Mouse (Mus musculus): ENCODE measurements around the gene Gm26566. TPM values are rescaled to one million over a fixed set of nuclear protein-coding genes. Genes with fewer than 3 reads are reported as not detected.
"Not testable (repeated sequence)": the region's sequence is repeated elsewhere in the genome, so short reads cannot be mapped to it uniquely, and the experiment has no call there.

The Gm26566 gene
- polyA plus RNA-seq, 1 experiment from 2014 or later = 0.16 TPM

GRCm38 (mm10) chr4:88760431-88760830, 38.8 kb downstream of the Gm26566 start:
- Histone ChIP-seq H3K4me3 (ENCODE audit: low read depth, low read length) (peak overlapping the region; percentile 24), H3K4me2 (replicated peaks; ENCODE audit: low read depth) (peak overlapping the region; percentile 52), H3K27ac (ENCODE audit: low read depth, low read length) (peak overlapping the region; percentile 54; the same call in 1 of the 2 replicates)
- not testable (repeated sequence) for H3K36me3 ChIP-seq (ENCODE audit: control insufficient read depth, insufficient read depth); ATAC-seq; H3K9me3 ChIP-seq (ENCODE audit: control insufficient read depth); H3K27me3 ChIP-seq (replicated peaks; ENCODE audit: control insufficient read depth, insufficient read depth, low read length); H3K9ac ChIP-seq (ENCODE audit: low read depth, low read length); H3K4me1 ChIP-seq (replicated peaks; ENCODE audit: control insufficient read depth, insufficient read depth, low read length)
- WGBS = 2% methylated on average over 19 of the region's 28 CpGs
- peak; percentile 76 for TF ChIP-seq CTCF (IDR thresholded peaks at IDR 0.05; ENCODE audit: low read depth)

GRCm38 (mm10) chr4:88761776-88762175, 40.2 kb downstream of the Gm26566 start:
- not testable (repeated sequence) for H3K4me3 ChIP-seq (ENCODE audit: low read depth, low read length); ATAC-seq; H3K9ac ChIP-seq (ENCODE audit: low read depth, low read length); H3K27me3 ChIP-seq (replicated peaks; ENCODE audit: control insufficient read depth, insufficient read depth, low read length); H3K4me2 ChIP-seq (replicated peaks; ENCODE audit: low read depth); H3K27ac ChIP-seq (ENCODE audit: low read depth, low read length); H3K36me3 ChIP-seq (ENCODE audit: control insufficient read depth, insufficient read depth); H3K4me1 ChIP-seq (replicated peaks; ENCODE audit: control insufficient read depth, insufficient read depth, low read length); H3K9me3 ChIP-seq (ENCODE audit: control insufficient read depth)
- WGBS = 68% methylated on average over 6 of the region's 8 CpGs
- TF ChIP-seq CTCF (IDR thresholded peaks at IDR 0.05; ENCODE audit: low read depth) = 0 out of 2 replicates have a peak, but pooled peaks have one; percentile 3

- H3K9ac ChIP-seq (ENCODE audit: low read depth, low read length); H3K4me3 ChIP-seq (ENCODE audit: low read depth, low read length); H3K27me3 ChIP-seq (replicated peaks; ENCODE audit: control insufficient read depth, insufficient read depth, low read length); H3K4me1 ChIP-seq (replicated peaks; ENCODE audit: control insufficient read depth, insufficient read depth, low read length); H3K9me3 ChIP-seq (ENCODE audit: control insufficient read depth); H3K27ac ChIP-seq (ENCODE audit: low read depth, low read length); H3K36me3 ChIP-seq (ENCODE audit: control insufficient read depth, insufficient read depth); H3K4me2 ChIP-seq (replicated peaks; ENCODE audit: low read depth); ATAC-seq: not testable (repeated sequence)
- 63% methylated on average over 8 of the region's 9 CpGs for WGBS
Measured at GRCm38 (mm10) chr4:88762341-88762740, 40.7 kb downstream of the Gm26566 start.

- WGBS = 2% methylated on average over 25 of the region's 42 CpGs
- ATAC-seq; H3K27ac ChIP-seq (ENCODE audit: low read depth, low read length); H3K27me3 ChIP-seq (replicated peaks; ENCODE audit: control insufficient read depth, insufficient read depth, low read length); H3K36me3 ChIP-seq (ENCODE audit: control insufficient read depth, insufficient read depth); H3K4me1 ChIP-seq (replicated peaks; ENCODE audit: control insufficient read depth, insufficient read depth, low read length); H3K9ac ChIP-seq (ENCODE audit: low read depth, low read length); H3K9me3 ChIP-seq (ENCODE audit: control insufficient read depth): not testable (repeated sequence)
- peak; percentile 75 for TF ChIP-seq CTCF (IDR thresholded peaks at IDR 0.05; ENCODE audit: low read depth)
- H3K4me3 ChIP-seq (ENCODE audit: low read depth, low read length) = peak overlapping the region; percentile 23; the same call in 1 of the 2 replicates
- H3K4me2 ChIP-seq (replicated peaks; ENCODE audit: low read depth) = peak overlapping the region; percentile 57
Measured at GRCm38 (mm10) chr4:88763384-88764018, 41.9 kb downstream of the Gm26566 start.

Other genes starting within 250 kb of the Gm26566 start
- gene Ifnb1, start 199.0 kb upstream of the Gm26566 start, polyA plus RNA-seq (2015; fragmentation: Nextera tagmentation; extraction: Ambion mirVana) = not detected in 2 replicates
- not detected in 2 replicates for gene Ifna15, start 163.6 kb upstream of the Gm26566 start, polyA plus RNA-seq (2015; fragmentation: Nextera tagmentation; extraction: Ambion mirVana)
- not detected in 2 replicates for gene Ifna14, start 150.0 kb upstream of the Gm26566 start, polyA plus RNA-seq (2015; fragmentation: Nextera tagmentation; extraction: Ambion mirVana)
- gene Ifna9, start 129.4 kb upstream of the Gm26566 start, polyA plus RNA-seq (2015; fragmentation: Nextera tagmentation; extraction: Ambion mirVana) = not detected in 2 replicates
- not detected in 2 replicates for gene Ifna12, start 118.4 kb upstream of the Gm26566 start, polyA plus RNA-seq (2015; fragmentation: Nextera tagmentation; extraction: Ambion mirVana)
- not detected in 2 replicates for gene C87499, start 87.4 kb upstream of the Gm26566 start, polyA plus RNA-seq (2015; fragmentation: Nextera tagmentation; extraction: Ambion mirVana)
- not detected in 2 replicates for gene Ifna13, start 77.3 kb upstream of the Gm26566 start, polyA plus RNA-seq (2015; fragmentation: Nextera tagmentation; extraction: Ambion mirVana)
- not detected in 2 replicates for gene Ifna16, start 44.9 kb upstream of the Gm26566 start, polyA plus RNA-seq (2015; fragmentation: Nextera tagmentation; extraction: Ambion mirVana)
- gene Ifna2, start 37.9 kb upstream of the Gm26566 start, polyA plus RNA-seq (2015; fragmentation: Nextera tagmentation; extraction: Ambion mirVana) = not detected in 2 replicates
- gene Ifnab, start 30.4 kb upstream of the Gm26566 start, polyA plus RNA-seq (2015; fragmentation: Nextera tagmentation; extraction: Ambion mirVana) = not detected in 2 replicates
- 40.5 and 42.5 TPM in 2 replicates for gene Klhl9, start 660 bp downstream of the Gm26566 start, polyA plus RNA-seq (2015; fragmentation: Nextera tagmentation; extraction: Ambion mirVana)
- gene Gm13271, start 33.1 kb downstream of the Gm26566 start, polyA plus RNA-seq (2015; fragmentation: Nextera tagmentation; extraction: Ambion mirVana) = not detected in 2 replicates
- gene Gm13283, start 38.3 kb downstream of the Gm26566 start, polyA plus RNA-seq (2015; fragmentation: Nextera tagmentation; extraction: Ambion mirVana) = 0.20 TPM in 1 of 2 replicates, not detected in the other
- gene Gm13290, start 52.0 kb downstream of the Gm26566 start, polyA plus RNA-seq (2015; fragmentation: Nextera tagmentation; extraction: Ambion mirVana) = 0.13 TPM in 1 of 2 replicates, not detected in the other
- gene Gm13289, start 55.1 kb downstream of the Gm26566 start, polyA plus RNA-seq (2015; fragmentation: Nextera tagmentation; extraction: Ambion mirVana) = not detected in 2 replicates
- not detected in 2 replicates for gene Gm13272, start 58.0 kb downstream of the Gm26566 start, polyA plus RNA-seq (2015; fragmentation: Nextera tagmentation; extraction: Ambion mirVana)
- 0.18 TPM in 1 of 2 replicates, not detected in the other for gene Ifnz, start 60.3 kb downstream of the Gm26566 start, polyA plus RNA-seq (2015; fragmentation: Nextera tagmentation; extraction: Ambion mirVana)
- not detected in 2 replicates for gene Gm13276, start 63.9 kb downstream of the Gm26566 start, polyA plus RNA-seq (2015; fragmentation: Nextera tagmentation; extraction: Ambion mirVana)
- not detected in 2 replicates for gene Gm13277, start 66.8 kb downstream of the Gm26566 start, polyA plus RNA-seq (2015; fragmentation: Nextera tagmentation; extraction: Ambion mirVana)
- gene Gm13278, start 69.7 kb downstream of the Gm26566 start, polyA plus RNA-seq (2015; fragmentation: Nextera tagmentation; extraction: Ambion mirVana) = not detected in 2 replicates
- gene Gm13275, start 72.7 kb downstream of the Gm26566 start, polyA plus RNA-seq (2015; fragmentation: Nextera tagmentation; extraction: Ambion mirVana) = not detected in 2 replicates
- gene Gm13279, start 75.6 kb downstream of the Gm26566 start, polyA plus RNA-seq (2015; fragmentation: Nextera tagmentation; extraction: Ambion mirVana) = not detected in 2 replicates
- gene Gm13285, start 77.9 kb downstream of the Gm26566 start, polyA plus RNA-seq (2015; fragmentation: Nextera tagmentation; extraction: Ambion mirVana) = 0.37 and 0.42 TPM in 2 replicates
- not detected in 2 replicates for gene Gm13287, start 81.4 kb downstream of the Gm26566 start, polyA plus RNA-seq (2015; fragmentation: Nextera tagmentation; extraction: Ambion mirVana)
- not detected in 2 replicates for gene Gm13288, start 83.7 kb downstream of the Gm26566 start, polyA plus RNA-seq (2015; fragmentation: Nextera tagmentation; extraction: Ambion mirVana)
- gene Ifna7, start 94.4 kb downstream of the Gm26566 start, polyA plus RNA-seq (2015; fragmentation: Nextera tagmentation; extraction: Ambion mirVana) = not detected in 2 replicates
- not detected in 2 replicates for gene Ifna11, start 98.2 kb downstream of the Gm26566 start, polyA plus RNA-seq (2015; fragmentation: Nextera tagmentation; extraction: Ambion mirVana)
- not detected in 2 replicates for gene Ifna6, start 105.6 kb downstream of the Gm26566 start, polyA plus RNA-seq (2015; fragmentation: Nextera tagmentation; extraction: Ambion mirVana)
- gene Ifna5, start 113.7 kb downstream of the Gm26566 start, polyA plus RNA-seq (2015; fragmentation: Nextera tagmentation; extraction: Ambion mirVana) = not detected in 2 replicates
- not detected in 2 replicates for gene Ifna4, start 120.1 kb downstream of the Gm26566 start, polyA plus RNA-seq (2015; fragmentation: Nextera tagmentation; extraction: Ambion mirVana)
- gene Ifna1, start 128.3 kb downstream of the Gm26566 start, polyA plus RNA-seq (2015; fragmentation: Nextera tagmentation; extraction: Ambion mirVana) = not detected in 2 replicates
- gene Ifne, start 158.4 kb downstream of the Gm26566 start, polyA plus RNA-seq (2015; fragmentation: Nextera tagmentation; extraction: Ambion mirVana) = not detected in 2 replicates

All from intestine, postnatal 0 days (tissue).